Mouse (Mus musculus) thymus, adult 2 months (tissue): ENCODE results near the gene Rorb. TPM values are rescaled to one million over a fixed set of nuclear protein-coding genes. Genes with fewer than 3 reads are reported as not detected.

Experiments
- DNase-seq: peaks from one replicate; pipeline ENCODE4 v3.0.0; 2021
- H3K27ac ChIP-seq: fragments of 200-500 bp; 2 replicates; pipeline ENCODE4 v1.5.1; 2012; ENCODE audit warnings: low read length, control low read depth; ENCODE audit not compliant: control insufficient read depth, insufficient read depth
- H3K27me3 ChIP-seq: fragments of 200-500 bp; 2 replicates; pipeline ENCODE4 v1.6.1; 2012; ENCODE audit warnings: mild to moderate bottlenecking, low read length, moderate library complexity, mixed read lengths; ENCODE audit not compliant: control insufficient read depth, insufficient read depth
- H3K36me3 ChIP-seq: fragments of 200-500 bp; 2 replicates; pipeline ENCODE4 v1.6.1; 2012; ENCODE audit warnings: mild to moderate bottlenecking, low read length, moderate library complexity; ENCODE audit not compliant: control insufficient read depth, insufficient read depth
- H3K4me1 ChIP-seq: fragments of 200-500 bp; replicated peaks from 2 replicates; pipeline ENCODE4 v1.6.1; 2012; ENCODE audit warnings: low read length; ENCODE audit not compliant: control insufficient read depth, insufficient read depth
- H3K4me3 ChIP-seq: fragments of 200-500 bp; 2 replicates; pipeline ENCODE4 v1.5.1; 2012; ENCODE audit warnings: mild to moderate bottlenecking, low read length, control low read depth, moderate library complexity; ENCODE audit not compliant: control insufficient read depth, insufficient read depth
- CTCF ChIP-seq: fragments of 200-500 bp; IDR thresholded peaks from 2 replicates; pipeline ENCODE4 v1.5.1; 2012; ENCODE audit warnings: mild to moderate bottlenecking, control low read depth, low read length, moderate library complexity, borderline replicate concordance; ENCODE audit not compliant: control insufficient read depth, poor library complexity, insufficient read depth; ENCODE audit errors: extremely low read depth
- POLR2A ChIP-seq: fragments of 200-500 bp; IDR thresholded peaks from 2 replicates; pipeline ENCODE4 v1.6.1; 2012; ENCODE audit warnings: mild to moderate bottlenecking, low read length, control low read depth, moderate library complexity; ENCODE audit not compliant: control insufficient read depth, poor library complexity, insufficient read depth; ENCODE audit errors: extremely low read depth
- WGBS: fragments of 180-500 bp; shearing (Covaris S2); methylation state at CpG from one replicate; pipeline ENCODE4 v1.1.7; 2018; 5-methylcytosine and 5-hydroxymethylcytosine counted together
- polyA plus RNA-seq: library from polyadenylated mRNA; depleted of rRNA; stranded (reverse); fragments of >200 nt; gene quantifications from 2 replicates; pipeline ENCODE4 v1.2.3, GENCODE M21; 2012

Rorb gene
- polyA plus RNA-seq, 1 experiment, result 0.04 TPM

DNA sequence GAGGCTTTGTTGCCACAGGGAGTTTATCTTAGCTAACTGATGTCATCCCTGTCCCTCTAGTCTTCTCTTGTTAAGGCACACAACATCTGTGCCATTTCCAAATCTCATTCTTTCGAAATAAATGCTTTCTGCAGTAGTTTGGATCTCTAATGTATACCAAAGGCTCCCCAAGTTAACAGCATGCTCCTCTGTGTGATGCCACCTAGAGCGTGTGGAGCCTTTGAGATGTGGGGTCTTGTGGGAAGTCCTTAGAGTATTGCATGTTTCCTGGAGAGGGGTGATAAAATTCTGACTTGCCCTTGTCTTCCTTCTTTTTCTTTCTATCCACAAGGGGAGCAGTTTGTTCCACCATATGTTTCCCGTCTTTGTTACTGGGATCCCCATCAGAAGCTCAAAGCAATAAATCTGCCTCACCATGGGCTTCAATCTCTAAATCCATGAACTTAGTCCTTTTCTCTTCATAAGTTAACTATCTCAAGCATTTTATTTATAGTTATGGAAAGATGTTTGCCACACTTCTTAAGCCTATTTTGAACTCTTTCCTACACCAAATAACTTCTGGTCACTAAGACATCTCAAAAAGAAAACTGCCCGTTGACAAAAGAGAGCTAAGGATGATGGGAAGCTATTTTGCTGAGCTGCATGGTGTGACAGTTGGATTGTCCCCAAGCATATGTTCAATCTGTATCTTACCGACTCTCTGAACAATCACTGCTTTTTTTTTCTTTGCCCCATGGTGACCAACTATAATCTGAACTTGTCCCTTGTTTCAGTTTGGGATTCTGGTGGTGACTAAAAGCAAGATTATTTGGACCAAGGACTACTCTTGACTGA, 76.3 kb downstream of the Rorb start:
- TF ChIP-seq CTCF (no peak), POLR2A (no peak)
- WGBS, result 76% methylated on average over 5 of the region's 5 CpGs

DNA sequence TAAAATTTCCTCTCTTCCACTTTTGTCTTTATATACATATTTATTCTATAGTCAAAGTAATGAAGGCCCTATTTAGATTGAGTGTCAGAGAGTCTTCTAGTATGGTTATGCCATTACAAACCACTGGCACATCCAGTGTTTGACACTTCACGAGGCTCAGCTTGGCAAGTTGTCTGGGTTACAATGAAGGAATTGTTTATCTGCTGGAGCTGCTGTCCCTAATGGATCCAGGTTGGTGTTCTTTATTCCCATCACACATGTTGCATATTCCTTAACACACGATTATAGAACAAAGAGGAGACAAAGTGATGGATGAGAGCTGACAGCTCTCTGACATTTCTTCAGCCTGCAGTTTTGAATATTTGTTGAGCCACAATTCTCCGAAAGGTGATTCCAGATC, 77.0 kb downstream of the Rorb start:
- no peak for TF ChIP-seq POLR2A
- TF ChIP-seq CTCF, result no peak

More for the DNA sequence above, 76.3 kb downstream of the Rorb start:
- Histone ChIP-seq H3K4me1 (no peaks in the 10 kb centered on the region), H3K27me3 (no peaks in the 10 kb centered on the region), H3K27ac (no peak overlapping the region), H3K36me3 (no peaks in the 10 kb centered on the region), H3K4me3 (no peak overlapping the region)
- DNase-seq, result no peak

DNA sequence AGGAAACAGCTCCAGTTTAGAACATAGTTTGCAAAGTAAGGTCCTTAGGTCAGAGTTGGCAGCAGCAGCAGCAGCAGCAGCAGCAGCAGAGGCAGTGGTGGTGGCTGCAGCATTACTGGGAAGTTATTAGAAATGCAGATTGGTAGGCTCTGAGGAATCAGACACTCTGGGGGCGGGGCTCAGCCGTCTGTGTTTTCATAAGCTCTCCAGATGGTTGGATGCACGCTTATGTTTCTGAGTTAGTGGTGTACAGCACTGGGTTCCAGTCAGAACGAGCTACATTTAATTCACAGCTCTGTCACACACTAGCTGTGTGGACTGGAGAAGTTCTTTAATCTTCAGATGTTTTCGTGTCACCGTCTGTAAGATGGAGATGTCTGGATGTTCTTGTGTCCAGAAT, 105.9 kb downstream of the Rorb start:
- Histone ChIP-seq H3K4me3 (no peak overlapping the region), H3K4me1 (no peaks in the 10 kb centered on the region), H3K27ac (no peak overlapping the region), H3K27me3 (no peaks in the 10 kb centered on the region), H3K36me3 (no peaks in the 10 kb centered on the region)
- TF ChIP-seq CTCF (no peak), POLR2A (no peak)
- no peak for DNase-seq
- 71% methylated on average over 6 of the region's 6 CpGs for WGBS

More for the DNA sequence above, 77.0 kb downstream of the Rorb start:
- Histone ChIP-seq H3K27ac (no peak overlapping the region), H3K27me3 (no peaks in the 10 kb centered on the region), H3K4me3 (no peak overlapping the region), H3K36me3 (no peaks in the 10 kb centered on the region), H3K4me1 (no peaks in the 10 kb centered on the region)
- no peak for DNase-seq
- 89% methylated on average over 3 of the region's 3 CpGs for WGBS

DNA sequence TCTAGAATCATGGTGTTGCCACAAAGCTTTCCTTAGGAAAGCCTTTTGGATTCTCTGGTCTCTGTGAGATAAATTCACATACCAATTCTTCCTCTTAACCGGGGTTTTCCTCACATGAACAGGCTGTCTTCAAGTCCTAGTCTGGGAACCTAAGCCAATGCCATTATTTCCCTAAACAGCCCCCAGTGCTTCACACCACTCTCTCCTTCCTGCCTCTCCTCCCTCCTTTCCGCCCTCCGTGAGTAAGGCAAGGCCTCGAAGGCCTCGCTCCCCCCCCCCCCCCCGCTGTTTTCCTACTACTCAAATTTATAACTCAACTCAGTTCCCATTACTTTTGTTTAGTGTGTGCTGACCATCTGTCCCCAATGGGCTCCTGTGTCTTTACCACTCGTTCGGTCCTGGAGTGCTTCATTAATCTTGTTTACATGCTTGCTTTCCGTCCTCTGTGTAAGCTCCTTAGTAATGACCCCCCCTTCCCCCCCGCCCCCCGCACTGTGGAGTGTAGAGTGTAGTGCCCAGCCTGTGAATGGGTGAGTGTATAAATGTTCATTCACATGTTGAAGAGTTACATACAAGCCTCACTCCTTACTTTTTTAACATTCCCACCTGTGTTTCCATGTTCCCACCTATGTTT, 106.9 kb downstream of the Rorb start:
- no peaks in the 10 kb centered on the region for H3K36me3 ChIP-seq
- H3K27ac ChIP-seq, result no peak overlapping the region
- no peaks in the 10 kb centered on the region for H3K4me1 ChIP-seq
- 61% methylated on average over 11 of the region's 11 CpGs for WGBS
- no peaks in the 10 kb centered on the region for H3K27me3 ChIP-seq
- DNase-seq, result no peak
- TF ChIP-seq POLR2A (no peak), CTCF (no peak)
- no peak overlapping the region for H3K4me3 ChIP-seq

DNA sequence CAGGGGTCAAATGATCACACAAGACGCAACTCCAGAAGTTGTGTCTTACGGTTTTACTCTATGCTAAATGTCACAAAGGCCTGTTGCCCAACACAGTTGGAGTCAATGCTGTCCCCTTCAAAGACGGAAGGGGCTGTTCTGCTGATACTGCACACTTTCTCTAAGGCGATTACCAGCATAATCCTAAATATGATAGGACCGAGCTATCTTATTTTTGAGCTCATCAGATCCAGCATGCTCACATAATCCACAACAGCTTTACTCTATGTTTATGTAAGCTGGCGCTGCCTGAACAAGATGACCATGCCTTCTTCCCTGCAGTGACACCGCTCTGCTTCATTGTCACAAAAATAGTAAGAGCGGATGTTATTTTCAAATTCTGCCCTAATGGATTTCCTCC, 112.0 kb downstream of the Rorb start:
- no peak for TF ChIP-seq POLR2A
- no peak for TF ChIP-seq CTCF
- WGBS, result 92% methylated on average over 8 of the region's 8 CpGs
- H3K27ac ChIP-seq, result no peak overlapping the region
- H3K4me3 ChIP-seq, result no peak overlapping the region
- H3K36me3 ChIP-seq, result no peaks in the 10 kb centered on the region
- DNase-seq, result no peak
- H3K4me1 ChIP-seq, result no peaks in the 10 kb centered on the region
- no peaks in the 10 kb centered on the region for H3K27me3 ChIP-seq

DNA sequence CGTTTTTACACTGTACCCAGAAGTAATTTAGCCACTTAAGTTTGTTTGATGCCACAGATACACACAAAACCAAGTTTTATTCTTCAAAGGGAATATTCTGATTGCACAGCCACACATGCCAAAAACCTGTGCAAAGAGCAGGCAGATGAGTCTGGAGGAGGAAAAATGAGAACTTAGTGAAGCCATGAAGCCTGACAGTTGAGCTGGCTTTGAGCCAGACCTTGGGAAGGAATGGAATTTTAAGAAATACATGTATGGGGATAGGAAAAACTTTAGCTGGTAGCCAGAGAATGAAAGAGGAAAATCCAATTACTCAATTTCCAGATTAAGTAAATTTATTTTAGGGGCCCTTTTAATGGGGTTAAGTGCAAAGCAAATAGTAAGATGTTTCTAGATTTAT, 113.3 kb downstream of the Rorb start:
- Histone ChIP-seq H3K4me1 (no peaks in the 10 kb centered on the region), H3K36me3 (no peaks in the 10 kb centered on the region), H3K4me3 (no peak overlapping the region), H3K27me3 (no peaks in the 10 kb centered on the region), H3K27ac (no peak overlapping the region)
- DNase-seq, result no peak
- TF ChIP-seq POLR2A (no peak), CTCF (no peak)
- 51% methylated on average over 1 of the region's 1 CpGs for WGBS

DNA sequence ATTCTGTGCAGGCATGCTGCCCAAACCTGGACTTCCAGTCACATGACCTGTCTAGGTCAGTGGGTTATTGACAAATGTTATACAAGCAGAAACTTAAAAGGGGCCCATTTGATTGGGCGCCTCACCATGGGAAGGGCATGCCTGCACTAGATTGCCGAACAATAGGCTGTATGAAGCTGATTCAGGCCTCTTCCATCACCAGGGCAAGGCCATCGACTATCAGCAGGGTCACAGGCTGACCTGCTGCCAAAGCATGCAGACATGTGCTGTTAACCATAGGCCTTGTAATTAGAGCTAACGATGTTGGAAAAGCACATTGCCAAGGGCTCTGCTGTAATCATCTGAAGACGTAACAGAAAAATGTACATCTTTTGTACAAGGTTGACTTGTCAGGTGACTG, 131.0 kb downstream of the Rorb start:
- Histone ChIP-seq H3K36me3 (no peaks in the 10 kb centered on the region), H3K27me3 (no peaks in the 10 kb centered on the region), H3K4me3 (no peak overlapping the region), H3K27ac (no peak overlapping the region), H3K4me1 (no peaks in the 10 kb centered on the region)
- DNase-seq, result no peak
- TF ChIP-seq POLR2A, result no peak
- no peak for TF ChIP-seq CTCF
- 89% methylated on average over 5 of the region's 5 CpGs for WGBS
